Mouse (Mus musculus) CH12.LX (cell line): Measurements from ENCODE around the gene Tsnaxip1. TPM values are rescaled to one million over a fixed set of nuclear protein-coding genes. Genes with fewer than 3 reads are reported as not detected.

Source experiments
- DNase-seq: peaks from one replicate; pipeline ENCODE4 v3.0.0-alpha.2; 2013; ENCODE audit errors: extremely low read depth
- H3K27ac ChIP-seq: 2 replicates; pipeline ENCODE4 v1.5.1; 2012; ENCODE audit warnings: low read depth, mild to moderate bottlenecking, control low read depth, moderate library complexity; ENCODE audit not compliant: insufficient read depth
- H3K27me3 ChIP-seq: replicated peaks from 2 replicates; pipeline ENCODE3; 2012; ENCODE audit warnings: inconsistent platforms
- H3K36me3 ChIP-seq, 2 experiments: replicated peaks in 1 of 2; 2 replicates each; pipeline versions ENCODE3 to v1.6.1; 2012; ENCODE audit warnings: inconsistent platforms in 1 of 2, low read length in 1 of 2, mild to moderate bottlenecking in 1 of 2, mixed read lengths in 1 of 2, moderate library complexity in 1 of 2; ENCODE audit not compliant: control insufficient read depth in 1 of 2, insufficient read depth in 1 of 2
- H3K4me1 ChIP-seq, 2 experiments: 2 replicates each; pipeline ENCODE4 v1.6.1; 2012; ENCODE audit warnings: inconsistent platforms in 1 of 2, moderate library complexity in 1 of 2; ENCODE audit not compliant: insufficient read depth in 2 of 2, control insufficient read depth in 1 of 2
- H3K4me2 ChIP-seq: 2 replicates; pipeline ENCODE4 v1.6.1; 2012; ENCODE audit warnings: low read depth, mild to moderate bottlenecking, control low read depth; ENCODE audit not compliant: poor library complexity, insufficient read depth, severe bottlenecking
- H3K4me3 ChIP-seq, 3 experiments: fragments of 150-350 bp in 1 of 3; sonication (generic) in 1 of 3; replicated peaks in 1 of 3; 2 replicates each; pipeline versions ENCODE3 to v1.5.1; 2011 to 2012; ENCODE audit warnings: low read depth in 2 of 3, low read length in 2 of 3, mild to moderate bottlenecking in 2 of 3, moderate library complexity in 2 of 3, control low read depth in 1 of 3, improper control_type of control experiment in 1 of 3, inconsistent platforms in 1 of 3, mixed read lengths in 1 of 3; ENCODE audit not compliant: poor library complexity in 1 of 3
- H3K79me2 ChIP-seq: replicated peaks from 2 replicates; pipeline ENCODE4 v1.6.1; 2012; ENCODE audit warnings: mild to moderate bottlenecking, moderate library complexity; ENCODE audit not compliant: control insufficient read depth, poor library complexity, insufficient read depth, severe bottlenecking; ENCODE audit errors: extremely low read depth
- H3K9ac ChIP-seq: 2 replicates; pipeline ENCODE4 v1.6.1; 2012; ENCODE audit warnings: low read depth, mild to moderate bottlenecking, control low read depth, moderate library complexity; ENCODE audit not compliant: insufficient read depth
- H3K9me3 ChIP-seq: replicated peaks from 2 replicates; pipeline ENCODE3; 2012; ENCODE audit warnings: low read length, inconsistent platforms, mixed read lengths
- BHLHE40 ChIP-seq: IDR thresholded peaks from 2 replicates; pipeline ENCODE4 v1.6.1; 2011; ENCODE audit warnings: mild to moderate bottlenecking, low read depth, low read length, improper control_type of control experiment
- CHD1 ChIP-seq: IDR thresholded peaks from 2 replicates; pipeline ENCODE4 v1.6.1; 2012; ENCODE audit warnings: low read depth, low read length, improper control_type of control experiment, inconsistent platforms
- CTCF ChIP-seq, 2 experiments: IDR thresholded peaks in 1 of 2; conservative IDR thresholded peaks in 1 of 2; 2 replicates each; pipeline ENCODE4 v1.5.1; 2011 to 2012; ENCODE audit warnings: low read depth in 2 of 2, low read length in 2 of 2, improper control_type of control experiment in 1 of 2, inconsistent platforms in 1 of 2, mild to moderate bottlenecking in 1 of 2, moderate library complexity in 1 of 2
- E2F4 ChIP-seq: IDR thresholded peaks from 2 replicates; pipeline ENCODE4 v1.6.1; 2011; ENCODE audit warnings: low read depth, low read length, improper control_type of control experiment; ENCODE audit not compliant: insufficient replicate concordance
- ELF1 ChIP-seq: IDR thresholded peaks from 2 replicates; pipeline ENCODE4 v1.6.1; 2014; ENCODE audit warnings: low read depth, mild to moderate bottlenecking, inconsistent platforms, low read length, improper control_type of control experiment
- EP300 ChIP-seq: IDR thresholded peaks from 2 replicates; pipeline ENCODE4 v1.6.1; 2011; ENCODE audit warnings: low read length, improper control_type of control experiment
- ETS1 ChIP-seq: conservative IDR thresholded peaks from 2 replicates; pipeline ENCODE4 v1.6.1; 2012; ENCODE audit warnings: low read depth, mild to moderate bottlenecking, inconsistent platforms, low read length, improper control_type of control experiment, moderate library complexity
- GABPA ChIP-seq: IDR thresholded peaks from 2 replicates; pipeline ENCODE4 v1.6.1; 2012; ENCODE audit warnings: low read depth, low read length, improper control_type of control experiment, inconsistent platforms; ENCODE audit not compliant: insufficient replicate concordance
- HCFC1 ChIP-seq: IDR thresholded peaks from 2 replicates; pipeline ENCODE4 v1.6.1; 2012; ENCODE audit warnings: low read depth, mild to moderate bottlenecking, inconsistent platforms, low read length, improper control_type of control experiment
- IRF4 ChIP-seq: IDR thresholded peaks from 2 replicates; pipeline ENCODE4 v1.6.1; 2014; ENCODE audit warnings: low read depth, mild to moderate bottlenecking, inconsistent platforms, low read length, improper control_type of control experiment
- JUN ChIP-seq: IDR thresholded peaks from 2 replicates; pipeline ENCODE4 v1.6.1; 2011; ENCODE audit warnings: low read depth, mild to moderate bottlenecking, low read length, improper control_type of control experiment, moderate library complexity; ENCODE audit not compliant: insufficient read depth
- JUND ChIP-seq: conservative IDR thresholded peaks from 2 replicates; pipeline ENCODE4 v1.6.1; 2011; ENCODE audit warnings: low read depth, low read length, improper control_type of control experiment
- KAT2A ChIP-seq: IDR thresholded peaks from 2 replicates; pipeline ENCODE4 v1.6.1; 2012; ENCODE audit warnings: low read length, improper control_type of control experiment, inconsistent platforms; ENCODE audit not compliant: insufficient replicate concordance
- MAX ChIP-seq: IDR thresholded peaks from 2 replicates; pipeline ENCODE4 v1.6.1; 2011; ENCODE audit warnings: low read length, improper control_type of control experiment
- MAZ ChIP-seq: IDR thresholded peaks from 2 replicates; pipeline ENCODE4 v1.6.1; 2012; ENCODE audit warnings: low read depth, mild to moderate bottlenecking, inconsistent platforms, low read length, improper control_type of control experiment, moderate library complexity
- MEF2A ChIP-seq: IDR thresholded peaks from 2 replicates; pipeline ENCODE4 v1.6.1; 2014; ENCODE audit warnings: low read depth, mild to moderate bottlenecking, inconsistent platforms, low read length, improper control_type of control experiment, borderline replicate concordance
- MXI1 ChIP-seq: IDR thresholded peaks from 2 replicates; pipeline ENCODE4 v1.6.1; 2011; ENCODE audit warnings: mild to moderate bottlenecking, low read depth, low read length, improper control_type of control experiment
- MYC ChIP-seq: IDR thresholded peaks from 2 replicates; pipeline ENCODE4 v1.6.1; 2011; ENCODE audit warnings: low read depth, mild to moderate bottlenecking, improper control_type of control experiment, low read length
- NELFE ChIP-seq: IDR thresholded peaks from 2 replicates; pipeline ENCODE4 v1.6.1; 2011; ENCODE audit warnings: low read depth, low read length, improper control_type of control experiment
- NRF1 ChIP-seq: IDR thresholded peaks from 2 replicates; pipeline ENCODE4 v1.6.1; 2014; ENCODE audit warnings: low read depth, mild to moderate bottlenecking, inconsistent platforms, low read length, improper control_type of control experiment, moderate library complexity
- PAX5 ChIP-seq: IDR thresholded peaks from 2 replicates; pipeline ENCODE4 v1.6.1; 2012; ENCODE audit warnings: low read length, inconsistent platforms, mixed read lengths
- POLR2A ChIP-seq: IDR thresholded peaks from 2 replicates; pipeline ENCODE4 v1.6.1; 2011; ENCODE audit warnings: low read depth, mild to moderate bottlenecking, improper control_type of control experiment, low read length
- RAD21 ChIP-seq: IDR thresholded peaks from 2 replicates; pipeline ENCODE4 v1.6.1; 2011; ENCODE audit warnings: low read depth, mild to moderate bottlenecking, low read length, improper control_type of control experiment, moderate library complexity
- RCOR1 ChIP-seq: conservative IDR thresholded peaks from 2 replicates; pipeline ENCODE4 v1.6.1; 2012; ENCODE audit warnings: low read depth, mild to moderate bottlenecking, inconsistent platforms, low read length, improper control_type of control experiment
- SIN3A ChIP-seq: IDR thresholded peaks from 2 replicates; pipeline ENCODE4 v1.6.1; 2012; ENCODE audit warnings: low read length, improper control_type of control experiment, inconsistent platforms
- SMC3 ChIP-seq: IDR thresholded peaks from 2 replicates; pipeline ENCODE4 v1.6.1; 2011; ENCODE audit warnings: low read depth, low read length, improper control_type of control experiment
- TBP ChIP-seq: conservative IDR thresholded peaks from 2 replicates; pipeline ENCODE4 v1.6.1; 2011; ENCODE audit warnings: low read depth, low read length, improper control_type of control experiment
- TCF12 ChIP-seq: IDR thresholded peaks from 2 replicates; pipeline ENCODE4 v1.6.1; 2014; ENCODE audit warnings: low read depth, mild to moderate bottlenecking, inconsistent platforms, low read length, improper control_type of control experiment
- USF2 ChIP-seq: conservative IDR thresholded peaks from 2 replicates; pipeline ENCODE4 v1.6.1; 2011; ENCODE audit warnings: low read depth, low read length, improper control_type of control experiment
- ZC3H11A ChIP-seq: IDR thresholded peaks from 2 replicates; pipeline ENCODE4 v1.6.1; 2012; ENCODE audit warnings: low read depth, mild to moderate bottlenecking, inconsistent platforms, low read length, improper control_type of control experiment
- ZMIZ1 ChIP-seq: IDR thresholded peaks from 2 replicates; pipeline ENCODE4 v1.6.1; 2012; ENCODE audit warnings: low read depth, mild to moderate bottlenecking, inconsistent platforms, low read length, improper control_type of control experiment
- ZNF384 ChIP-seq: IDR thresholded peaks from 2 replicates; pipeline ENCODE4 v1.6.1; 2012; ENCODE audit warnings: low read depth, low read length, improper control_type of control experiment, inconsistent platforms
- dilution Hi-C: fragments of 300-500 bp; cut with MboI; formaldehyde crosslinking; loops from 2 replicates; pipeline ENCODE4 v1.14.3; 2020; ENCODE audit warnings: low sequenced_read_pairs; ENCODE audit not compliant: extremely low pct_unique_long_range_greater_than_20kb, extremely low pct_ligation_motif_present
- in situ Hi-C: fragments of 300-500 bp; cut with MboI; formaldehyde crosslinking; loops from 3 replicates; pipeline ENCODE4 v1.14.3; 2019; ENCODE audit warnings: low sequenced_read_pairs, low pct_ligation_motif_present, low pct_unique_long_range_greater_than_20kb, mixed read lengths
- polyA plus RNA-seq: library from polyadenylated mRNA; unstranded; fragments of >175 nt; gene quantifications from 2 replicates; pipeline ENCODE4 v1.2.1, GENCODE M21; 2012; ENCODE audit warnings: low read depth; ENCODE audit not compliant: insufficient read length
- total RNA-seq, 2 experiments: library from RNA; depleted of rRNA; stranded (reverse); fragments of 300-350 nt in 1 of 2; fragments of >200 nt in 1 of 2; gene quantifications; 2 replicates each; pipeline ENCODE4 v1.2.3; 2012 to 2014

The Tsnaxip1 gene
- total RNA-seq (2012; rRNA removed) (0.13 and 0.21 TPM in 2 replicates), total RNA-seq (2014; rRNA removed) (0.13 TPM in 1 of 2 replicates, not detected in the other), polyA plus RNA-seq (0.38 and 0.50 TPM in 2 replicates)

- no peaks in the 10 kb centered on the region for H3K27me3 ChIP-seq
- peaks cover 7 to 25% of the 10 kb centered on the region in 2 experiments; a peak in 3 of 4 replicates for H3K4me1 ChIP-seq
- dilution Hi-C loops = no loop called here
Observed at GRCm38 (mm10) chr8:105826861-105827848, at the start of gene Tsnaxip1, which contains the start of gene Ranbp10. TSS of gene Tsnaxip1 (plus strand) at chr8:105827731. TSS of gene Ranbp10 (minus strand) at chr8:105827350.

GRCm38 (mm10) chr8:105777833-105778232 is 49.7 kb upstream of the Tsnaxip1 start:
- DNase-seq = no peak
- Histone ChIP-seq H3K36me3 (peaks cover 67 to 94% of the 10 kb centered on the region in 2 experiments), H3K79me2 (no peaks in the 10 kb centered on the region), H3K4me1 (no peaks in the 10 kb centered on the region), H3K9me3 (no peaks in the 10 kb centered on the region), H3K9ac (no peak overlapping the region), H3K27ac (no peak overlapping the region), H3K4me2 (no peak overlapping the region), H3K4me3 (no peak overlapping the region), H3K27me3 (no peaks in the 10 kb centered on the region)
- dilution Hi-C loops = no loop called here
- TF ChIP-seq EP300 = no peak
- no peak for TF ChIP-seq TBP
- no peak for TF ChIP-seq NRF1
- no peak for TF ChIP-seq RCOR1
- no peak for TF ChIP-seq CHD1
- TF ChIP-seq ETS1 = no peak
- no peak for TF ChIP-seq USF2
- TF ChIP-seq JUND = no peak
- TF ChIP-seq SMC3 = no peak
- in situ Hi-C loops = no loop called here

More at GRCm38 (mm10) chr8:105826861-105827848, at the start of gene Tsnaxip1, which contains the start of gene Ranbp10:
- peak within 1 kb of the TSS; percentile 52 for H3K27ac ChIP-seq
- no peaks in the 10 kb centered on the region for H3K9me3 ChIP-seq
- peaks cover 10 to 26% of the 10 kb centered on the region in 2 experiments for H3K36me3 ChIP-seq
- H3K4me2 ChIP-seq = peak within 1 kb of the TSS; percentile 89
- H3K79me2 ChIP-seq = peaks cover 5% of the 10 kb centered on the region
- peak; percentile 99 for DNase-seq
- peak within 1 kb of the TSS; percentile 92 to 96 (median 94) for H3K4me3 ChIP-seq
- TF ChIP-seq PAX5 (no peak), IRF4 (peak; percentile 34; the same call in 1 of the 2 replicates), E2F4 (no peak), ZC3H11A (no peak), JUN (no peak), ZNF384 (no peak), ETS1 (no peak), POLR2A (peak; percentile 81), NELFE (peak; percentile 81), CTCF (conservative IDR thresholded peaks at IDR 0.05 in 1 of 2, IDR thresholded peaks at IDR 0.05 in 1 of 2; ENCODE audit: low read depth in 2 of 2, low read length in 2 of 2) (no peak), MXI1 (peak; percentile 99), TCF12 (peak; percentile 98), SIN3A (peak; percentile 98), MAZ (0 out of 2 replicates have a peak, but pooled peaks have one; percentile 57), ELF1 (peak; percentile 76; the same call in 1 of the 2 replicates), BHLHE40 (peak; percentile 60), RAD21 (no peak), KAT2A (peak; percentile 100), MEF2A (no peak; the same call in 1 of the 2 replicates), MYC (peak; percentile 63; the same call in 1 of the 2 replicates), NRF1 (peak; percentile 49), HCFC1 (peak; percentile 95), JUND (no peak), MAX (no peak), GABPA (peak; percentile 92; the same call in 1 of the 2 replicates), ZMIZ1 (peak; percentile 31; the same call in 1 of the 2 replicates), TBP (peak; percentile 93)
- in situ Hi-C loops = no loop called here
- peak within 1 kb of the TSS; percentile 94 for H3K9ac ChIP-seq
